Mouse (Mus musculus) hindbrain, postnatal 0 days (tissue): ENCODE measurements around the gene Tsks. TPM values are rescaled to one million over a fixed set of nuclear protein-coding genes. Genes with fewer than 3 reads are reported as not detected.

ENCODE experiments used
- ATAC-seq: fragments of 200-750 bp; cut with Nextera tagmentation; 2 replicates; pipeline ENCODE4 v1.8.0; 2017; ENCODE audit warnings: mild to moderate bottlenecking, moderate TSS enrichment, moderate library complexity
- DNase-seq: peaks from one replicate; pipeline ENCODE4 v3.0.0-alpha.2; 2015; ENCODE audit warnings: low spot score
- H3K27ac ChIP-seq: fragments of 300-500 bp; sonication (generic); 2 replicates; pipeline ENCODE4 v1.5.1; 2014; ENCODE audit warnings: mild to moderate bottlenecking
- H3K27me3 ChIP-seq: fragments of 300-500 bp; sonication (generic); 2 replicates; pipeline ENCODE4 v1.6.1; 2014; ENCODE audit warnings: low read length, mixed read lengths; ENCODE audit not compliant: insufficient read depth
- H3K36me3 ChIP-seq: fragments of 300-500 bp; sonication (generic); 2 replicates; pipeline ENCODE4 v1.6.1; 2014; ENCODE audit warnings: low read length, mixed read lengths; ENCODE audit not compliant: insufficient read depth
- H3K4me1 ChIP-seq: fragments of 300-500 bp; sonication (generic); 2 replicates; pipeline ENCODE4 v1.6.1; 2014; ENCODE audit warnings: antibody characterized with exemption, low read length, mixed read lengths; ENCODE audit not compliant: insufficient read depth
- H3K4me2 ChIP-seq: fragments of 300-500 bp; sonication (generic); 2 replicates; pipeline ENCODE4 v1.6.1; 2014; ENCODE audit warnings: low read depth, mild to moderate bottlenecking, low read length, moderate library complexity, mixed read lengths
- H3K4me3 ChIP-seq: fragments of 300-500 bp; sonication (generic); 2 replicates; pipeline ENCODE4 v1.5.1; 2014; ENCODE audit warnings: low read length
- H3K9ac ChIP-seq: fragments of 300-500 bp; sonication (generic); replicated peaks from 2 replicates; pipeline ENCODE4 v1.6.1; 2014; ENCODE audit warnings: mild to moderate bottlenecking, low read length, moderate library complexity, mixed read lengths
- H3K9me3 ChIP-seq: fragments of 300-500 bp; sonication (generic); 2 replicates; pipeline ENCODE4 v1.6.1; 2016; ENCODE audit warnings: low read length, mixed read lengths
- CTCF ChIP-seq: IDR thresholded peaks from 2 replicates; pipeline ENCODE4 v1.5.1; 2016; ENCODE audit warnings: antibody characterized with exemption, control low read depth, low read depth
- WGBS: fragments of 180-500 bp; shearing (Covaris S2); extraction: QIAGEN DNeasy Blood & Tissue Kit; methylation state at CpG from one replicate; pipeline ENCODE4 v1.1.7; 2014; 5-methylcytosine and 5-hydroxymethylcytosine counted together
- polyA plus RNA-seq: library from polyadenylated mRNA; unstranded; fragments of >200 nt; fragmentation: Nextera tagmentation; extraction: Ambion mirVana; gene quantifications from 2 replicates; pipeline ENCODE4 v1.2.1, GENCODE M21; 2015
- total RNA-seq: library from RNA; depleted of rRNA; stranded (reverse); fragments of >200 nt; gene quantifications from 2 replicates; pipeline ENCODE4 v1.2.3, GENCODE M21; 2014

The Tsks gene
- total and polyA plus RNA-seq, 2 experiments from 2014 or later, result 0.25 TPM; not detected in 1

GRCm38 (mm10) chr7:44959874-44960511, 17.0 kb downstream of the Tsks start:
- Histone ChIP-seq H3K9ac (no peak overlapping the region), H3K4me2 (no peak overlapping the region), H3K36me3 (peaks cover 16% of the 10 kb centered on the region), H3K4me3 (no peak overlapping the region), H3K27ac (no peak overlapping the region), H3K27me3 (no peaks in the 10 kb centered on the region), H3K4me1 (no peaks in the 10 kb centered on the region), H3K9me3 (no peaks in the 10 kb centered on the region)
- WGBS, result 84% methylated on average over 10 of the region's 10 CpGs
- ATAC-seq (no peak), DNase-seq (no peak)
- no peak for TF ChIP-seq CTCF

DNA sequence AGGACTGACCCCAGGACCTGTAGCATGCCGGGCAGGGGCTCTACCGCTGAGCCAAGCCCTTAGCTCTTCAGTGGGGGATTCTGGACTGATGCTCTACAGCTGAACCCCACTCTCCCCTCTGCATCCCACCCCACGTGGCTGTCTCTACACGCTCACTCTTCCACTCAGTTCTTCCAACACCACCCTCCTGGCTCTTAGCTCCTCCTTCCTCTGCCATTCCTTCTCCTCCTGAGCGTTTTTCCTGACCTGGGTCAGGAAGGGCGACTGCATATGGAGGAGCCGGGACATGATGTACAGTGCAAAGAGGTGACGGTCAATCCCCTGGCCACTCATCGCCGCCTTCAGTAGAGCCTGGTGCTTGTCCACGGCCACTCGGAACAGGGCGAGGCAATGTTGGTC, 17.5 kb downstream of the Tsks start:
- DNase-seq, result no peak
- Histone ChIP-seq H3K4me3 (no peak overlapping the region), H3K4me1 (no peaks in the 10 kb centered on the region), H3K9ac (no peak overlapping the region), H3K9me3 (no peaks in the 10 kb centered on the region), H3K27ac (no peak overlapping the region), H3K36me3 (peaks cover 16% of the 10 kb centered on the region), H3K27me3 (no peaks in the 10 kb centered on the region), H3K4me2 (no peak overlapping the region)
- no peak for TF ChIP-seq CTCF
- WGBS, result 93% methylated on average over 13 of the region's 13 CpGs
- ATAC-seq, result no peak

DNA sequence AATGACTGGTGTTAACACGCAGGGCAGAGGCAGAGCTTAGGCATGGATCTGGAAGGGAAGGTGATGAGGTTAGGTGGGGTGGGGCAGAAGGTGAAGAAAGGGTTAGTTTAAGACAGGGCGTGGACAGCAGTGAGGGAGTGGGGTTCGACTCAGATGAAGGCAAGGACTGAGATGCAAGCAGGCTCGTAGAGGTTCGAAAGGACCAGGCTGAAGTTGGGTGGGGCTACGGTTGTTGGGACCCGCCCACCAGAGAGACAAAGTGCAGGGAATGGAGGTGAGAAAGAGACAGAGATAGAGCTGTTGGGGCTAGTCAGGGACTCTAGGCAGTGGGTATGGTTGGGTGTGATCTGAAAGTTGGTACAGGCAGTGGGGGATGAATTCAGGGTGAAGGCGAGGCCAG, 19.3 kb downstream of the Tsks start:
- ATAC-seq (no peak), DNase-seq (no peak)
- no peak for TF ChIP-seq CTCF
- no peaks in the 10 kb centered on the region for H3K9me3 ChIP-seq
- H3K4me1 ChIP-seq, result no peaks in the 10 kb centered on the region
- no peak overlapping the region for H3K9ac ChIP-seq
- no peak overlapping the region for H3K27ac ChIP-seq
- WGBS, result 80% methylated on average over 8 of the region's 8 CpGs
- no peak overlapping the region for H3K4me2 ChIP-seq
- no peak overlapping the region for H3K4me3 ChIP-seq
- H3K36me3 ChIP-seq, result peaks cover 21% of the 10 kb centered on the region
- no peaks in the 10 kb centered on the region for H3K27me3 ChIP-seq

DNA sequence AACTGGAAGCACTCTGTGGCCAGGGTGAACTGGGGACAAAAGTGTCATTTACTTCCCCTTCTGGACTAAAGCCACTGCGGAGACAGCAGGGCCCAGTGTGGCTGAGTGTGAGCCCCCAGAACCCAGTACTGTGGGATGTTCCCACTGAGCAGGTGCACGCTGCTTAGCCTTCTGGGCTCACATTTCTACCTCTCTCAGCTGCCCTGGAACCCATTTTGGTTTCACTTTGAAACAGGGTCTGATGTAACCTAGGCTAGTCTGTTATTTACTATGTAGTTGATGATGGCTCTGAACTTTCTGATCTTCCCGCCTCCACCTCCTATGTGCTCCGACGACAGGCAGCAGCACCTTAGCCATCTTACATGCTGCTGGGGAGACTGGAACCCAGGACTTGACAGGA, 19.8 kb downstream of the Tsks start:
- WGBS, result 90% methylated on average over 5 of the region's 5 CpGs
- ATAC-seq, result no peak
- DNase-seq, result no peak

GRCm38 (mm10) chr7:44964990-44965389, 22.0 kb downstream of the Tsks start:
- H3K4me1 ChIP-seq, result no peaks in the 10 kb centered on the region
- H3K36me3 ChIP-seq, result peaks cover 21% of the 10 kb centered on the region
- no peak overlapping the region for H3K4me3 ChIP-seq
- H3K4me2 ChIP-seq, result no peak overlapping the region
- DNase-seq (no peak), ATAC-seq (no peak)
- no peaks in the 10 kb centered on the region for H3K9me3 ChIP-seq
- WGBS, result 96% methylated on average over 13 of the region's 13 CpGs
- no peak overlapping the region for H3K27ac ChIP-seq
- no peak overlapping the region for H3K9ac ChIP-seq
- H3K27me3 ChIP-seq, result no peaks in the 10 kb centered on the region
- no peak for TF ChIP-seq CTCF

More for the DNA sequence above, 19.8 kb downstream of the Tsks start:
- Histone ChIP-seq H3K9me3 (no peaks in the 10 kb centered on the region), H3K4me1 (no peaks in the 10 kb centered on the region), H3K27ac (no peak overlapping the region), H3K9ac (no peak overlapping the region), H3K4me2 (no peak overlapping the region), H3K36me3 (peaks cover 21% of the 10 kb centered on the region), H3K27me3 (no peaks in the 10 kb centered on the region), H3K4me3 (no peak overlapping the region)
- no peak for TF ChIP-seq CTCF

DNA sequence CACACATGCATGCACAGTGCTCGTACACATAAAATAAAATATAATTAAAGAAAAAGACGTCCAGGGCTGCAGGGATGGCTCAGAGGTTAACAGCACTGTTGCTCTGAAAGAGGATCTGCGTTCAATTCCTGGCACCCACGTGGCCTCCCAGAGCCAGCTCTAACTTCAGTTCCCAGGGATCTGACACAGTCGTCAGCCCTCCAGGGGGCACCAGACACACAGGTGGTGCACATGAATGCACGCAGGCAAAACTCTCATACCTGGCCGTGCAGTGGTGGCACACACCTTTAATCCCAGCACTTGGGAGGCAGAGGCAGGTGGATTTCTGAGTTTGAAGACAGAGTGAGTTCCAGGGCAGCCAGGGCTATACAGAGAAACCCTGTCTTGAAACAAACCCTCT, 23.0 kb downstream of the Tsks start:
- Histone ChIP-seq H3K27ac (no peak overlapping the region), H3K27me3 (no peaks in the 10 kb centered on the region), H3K4me2 (no peak overlapping the region), H3K4me3 (no peak overlapping the region), H3K9ac (no peak overlapping the region), H3K9me3 (no peaks in the 10 kb centered on the region), H3K36me3 (peaks cover 17% of the 10 kb centered on the region), H3K4me1 (peaks cover 1% of the 10 kb centered on the region; the same call in 1 of the 2 replicates)
- TF ChIP-seq CTCF, result no peak; the same call in 1 of the 2 replicates
- no peak for ATAC-seq
- no peak for DNase-seq
- 79% methylated on average over 7 of the region's 7 CpGs for WGBS

- Histone ChIP-seq H3K9ac (no peak overlapping the region), H3K4me2 (no peak overlapping the region)
- no peak for TF ChIP-seq CTCF
These were observed 23.6 kb downstream of the Tsks start for GRCm38 (mm10) chr7:44966638-44967037.

More at GRCm38 (mm10) chr7:44966638-44967037, 23.6 kb downstream of the Tsks start:
- Histone ChIP-seq H3K4me3 (no peak overlapping the region), H3K27ac (no peak overlapping the region), H3K36me3 (peaks cover 12% of the 10 kb centered on the region; the same call in 1 of the 2 replicates), H3K27me3 (no peaks in the 10 kb centered on the region), H3K4me1 (peaks cover 8% of the 10 kb centered on the region; the same call in 1 of the 2 replicates), H3K9me3 (no peaks in the 10 kb centered on the region)
- no peak for ATAC-seq
- WGBS, result 78% methylated on average over 15 of the region's 15 CpGs
- no peak for DNase-seq
